Mouse (Mus musculus): ENCODE measurements around the gene Usp53. TPM values are rescaled to one million over a fixed set of nuclear protein-coding genes. Genes with fewer than 3 reads are reported as not detected.

Usp53 gene
- polyA plus RNA-seq, 1 experiment from 2014 or later: 7.5 TPM

DNA sequence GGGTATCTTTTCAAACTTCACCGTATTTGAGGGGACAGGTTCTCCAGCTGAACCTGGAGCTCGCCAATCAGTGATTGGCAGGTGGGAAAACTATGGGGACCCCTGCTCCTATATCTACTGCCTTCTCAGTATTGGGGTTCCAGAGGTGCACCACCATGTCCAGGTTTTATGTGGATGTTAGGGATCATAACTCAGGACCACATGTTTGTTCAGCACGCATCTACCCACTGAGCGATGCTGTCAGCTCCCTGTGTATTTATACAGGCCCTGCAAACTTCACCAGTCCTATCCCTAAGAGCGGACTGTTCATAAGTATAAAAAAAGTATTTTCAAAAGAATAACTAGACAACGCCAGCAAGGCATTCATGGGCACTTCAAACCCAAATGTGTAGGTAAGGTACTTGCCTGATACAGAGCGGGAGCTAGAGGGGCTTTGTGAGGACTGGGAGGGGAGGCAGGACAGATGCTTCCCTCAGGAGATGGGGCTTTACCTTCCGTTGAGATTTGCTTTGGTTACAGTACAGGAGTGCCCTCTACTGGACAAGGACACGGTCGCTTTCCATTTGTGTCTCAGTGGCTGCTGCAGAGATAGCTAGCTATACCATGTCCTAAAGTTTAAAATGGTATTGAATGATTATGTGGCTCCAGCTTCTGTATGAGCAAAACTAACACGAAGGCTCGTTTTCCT lies 80.4 kb downstream of the Usp53 start:
- Histone ChIP-seq H3K36me3 (replicated peaks) (no peaks in the 10 kb centered on the region), H3K27me3 (replicated peaks; ENCODE audit: low read depth, poor library complexity, severe bottlenecking) (no peaks in the 10 kb centered on the region), H3K27ac (replicated peaks) (no peak overlapping the region), H3K4me1 (no peaks in the 10 kb centered on the region), H3K4me3 (no peak overlapping the region), H3K9me3 (no peaks in the 10 kb centered on the region)
- 44% methylated on average over 12 of the region's 12 CpGs for WGBS
- peak; percentile 66 for DNase-seq (ENCODE audit: low spot score)

DNA sequence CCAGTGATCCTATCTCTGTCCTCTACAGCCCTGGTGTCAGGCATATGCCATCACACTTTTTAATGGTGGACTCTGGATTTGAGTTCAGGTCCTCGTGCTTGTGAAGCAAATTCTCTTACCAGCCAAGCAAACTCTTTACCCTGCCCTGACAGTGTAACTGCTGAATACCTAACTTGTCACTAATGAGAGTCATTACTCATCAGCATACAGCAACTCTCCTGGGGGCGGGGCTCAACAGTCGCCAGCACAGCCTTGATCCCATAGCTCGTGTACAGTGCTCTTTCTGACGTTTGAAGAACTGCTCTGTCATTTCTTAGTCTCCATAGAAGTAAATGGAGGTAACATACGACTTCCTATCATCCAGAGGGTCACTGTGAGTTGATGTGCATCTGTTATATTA lies 86.1 kb downstream of the Usp53 start:
- Histone ChIP-seq H3K4me1 (no peaks in the 10 kb centered on the region), H3K27ac (replicated peaks) (no peak overlapping the region), H3K27me3 (replicated peaks; ENCODE audit: low read depth, poor library complexity, severe bottlenecking) (no peaks in the 10 kb centered on the region), H3K4me3 (no peak overlapping the region), H3K9me3 (no peaks in the 10 kb centered on the region), H3K36me3 (replicated peaks) (no peaks in the 10 kb centered on the region)
- no peak for DNase-seq (ENCODE audit: low spot score)
- 65% methylated on average over 6 of the region's 6 CpGs for WGBS

DNA sequence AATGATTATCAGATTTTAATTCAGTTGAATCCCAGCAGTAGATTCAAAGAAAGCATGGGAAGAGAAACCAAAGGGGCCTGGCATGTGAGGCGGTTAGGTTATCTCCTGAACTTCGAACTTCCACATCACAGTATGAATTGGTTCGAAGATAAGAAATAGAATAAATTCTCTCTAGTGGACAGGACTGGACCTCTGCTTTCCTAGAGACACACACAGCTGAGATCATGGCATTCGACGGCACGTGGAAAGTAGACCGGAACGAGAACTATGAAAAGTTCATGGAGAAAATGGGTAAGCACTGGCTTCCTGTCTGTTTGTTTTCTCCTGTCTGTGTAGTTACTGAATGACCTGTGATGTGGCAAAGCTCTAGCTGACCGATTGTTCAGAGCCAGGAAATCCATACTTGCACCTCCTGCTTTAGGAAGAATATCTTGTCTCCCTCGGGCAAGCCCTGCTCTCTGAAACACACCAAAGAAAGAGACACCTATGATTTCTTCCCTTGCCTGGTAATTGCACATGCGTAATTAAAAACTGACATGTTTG lies 89.0 kb downstream of the Usp53 start:
- no peaks in the 10 kb centered on the region for H3K9me3 ChIP-seq
- H3K27ac ChIP-seq (replicated peaks): no peak overlapping the region
- 91% methylated on average over 11 of the region's 11 CpGs for WGBS
- no peak for DNase-seq (ENCODE audit: low spot score)
- H3K4me1 ChIP-seq: no peaks in the 10 kb centered on the region
- no peaks in the 10 kb centered on the region for H3K27me3 ChIP-seq (replicated peaks; ENCODE audit: low read depth, poor library complexity, severe bottlenecking)
- H3K36me3 ChIP-seq (replicated peaks): no peaks in the 10 kb centered on the region
- H3K4me3 ChIP-seq: no peak overlapping the region

DNA sequence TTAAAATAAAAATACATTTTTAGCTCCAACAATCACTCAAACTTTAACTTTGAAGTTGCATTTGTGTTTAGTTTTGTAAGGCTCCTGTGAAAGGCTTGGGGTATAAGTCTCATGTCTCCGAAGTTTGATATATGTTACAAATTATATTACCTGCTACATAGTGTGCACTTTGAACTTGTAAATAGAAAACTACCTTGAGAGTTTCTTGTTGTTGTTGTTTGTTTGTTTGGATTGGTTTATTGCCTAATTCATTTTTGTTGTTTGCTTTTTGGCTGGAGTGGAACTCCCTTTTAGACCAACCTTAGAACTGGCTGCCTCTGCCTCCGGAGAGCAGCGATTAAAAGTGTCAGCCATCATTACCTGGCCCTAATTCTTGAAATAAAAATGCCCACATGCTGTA lies 89.5 kb downstream of the Usp53 start, which contains the start of gene Fabp2:
TSS of gene Fabp2 (plus strand) at position 301 of the 400 bp plus-strand sequence.
- Histone ChIP-seq H3K4me3 (no peak within 1 kb of the TSS), H3K27ac (replicated peaks) (no peak within 1 kb of the TSS), H3K4me1 (no peaks in the 10 kb centered on the region), H3K9me3 (no peaks in the 10 kb centered on the region), H3K36me3 (replicated peaks) (no peaks in the 10 kb centered on the region), H3K27me3 (replicated peaks; ENCODE audit: low read depth, poor library complexity, severe bottlenecking) (no peaks in the 10 kb centered on the region)
- 94% methylated on average over 3 of the region's 3 CpGs for WGBS
- DNase-seq (ENCODE audit: low spot score): no peak

DNA sequence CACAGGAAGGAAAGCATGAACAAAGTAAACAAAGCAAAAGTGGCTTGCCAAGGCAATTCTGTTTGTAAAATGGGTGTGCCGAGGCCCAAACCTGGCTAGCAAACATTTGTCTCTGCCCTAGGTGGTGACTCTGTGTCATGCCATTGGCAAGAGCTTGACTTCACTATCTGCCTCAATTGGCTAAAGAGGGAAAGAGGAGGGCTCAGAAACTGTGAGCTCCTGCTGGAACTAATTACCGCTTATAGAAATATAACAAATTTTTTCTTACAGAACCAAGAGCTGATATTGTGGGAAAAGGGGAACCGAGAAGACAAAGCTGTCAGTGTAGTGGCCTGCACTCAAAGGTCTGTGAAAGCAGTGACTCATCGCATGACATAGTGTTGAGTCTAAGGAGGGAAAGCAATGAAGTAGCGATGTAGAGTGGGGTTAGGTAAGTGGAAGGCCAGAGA lies 95.9 kb downstream of the Usp53 start:
- Histone ChIP-seq H3K36me3 (replicated peaks) (no peaks in the 10 kb centered on the region), H3K27ac (replicated peaks) (no peak overlapping the region), H3K27me3 (replicated peaks; ENCODE audit: low read depth, poor library complexity, severe bottlenecking) (no peaks in the 10 kb centered on the region), H3K9me3 (no peaks in the 10 kb centered on the region), H3K4me1 (no peaks in the 10 kb centered on the region), H3K4me3 (no peak overlapping the region)
- no peak for DNase-seq (ENCODE audit: low spot score)
- WGBS: 88% methylated on average over 5 of the region's 5 CpGs

DNA sequence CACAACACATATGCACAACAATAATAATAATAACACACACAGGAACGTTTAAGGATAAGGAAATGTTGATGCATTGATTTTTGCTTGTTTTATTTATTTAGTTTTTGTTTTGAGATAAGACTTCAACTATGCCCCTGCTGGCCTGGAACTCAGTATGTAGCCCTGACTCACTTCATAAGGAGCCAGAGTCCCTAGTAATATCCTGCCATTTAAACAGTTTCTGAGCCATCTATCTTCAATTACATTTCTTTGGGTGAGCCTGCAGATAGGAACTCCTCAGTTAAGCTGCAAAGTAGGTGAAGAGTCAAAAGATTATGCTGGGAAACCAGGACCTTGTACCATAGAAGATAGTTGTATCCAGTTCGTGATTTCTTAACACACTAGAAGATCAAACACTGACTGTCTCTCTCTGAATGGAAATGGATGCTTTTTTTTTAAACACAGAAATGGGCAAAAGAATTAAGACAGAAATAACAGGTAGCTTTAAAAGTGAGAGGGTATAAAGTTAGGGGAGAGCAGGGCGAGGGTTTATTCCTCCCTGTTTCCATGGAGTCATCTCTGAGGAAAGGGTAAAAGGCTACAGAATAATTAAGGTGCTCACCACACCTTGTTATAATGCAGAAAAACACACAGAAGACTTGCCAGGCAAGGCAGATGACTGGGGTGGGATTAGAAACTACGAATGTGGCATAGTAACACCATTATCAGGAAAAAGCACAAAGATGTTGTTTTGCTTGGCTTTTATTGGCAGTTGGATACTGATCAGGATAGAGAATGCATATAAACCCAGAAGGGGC lies 96.6 kb downstream of the Usp53 start:
- H3K27ac ChIP-seq (replicated peaks): no peak overlapping the region
- H3K9me3 ChIP-seq: no peaks in the 10 kb centered on the region
- WGBS: 79% methylated on average over 4 of the region's 4 CpGs
- no peaks in the 10 kb centered on the region for H3K4me1 ChIP-seq
- no peak overlapping the region for H3K4me3 ChIP-seq
- DNase-seq (ENCODE audit: low spot score): no peak
- H3K36me3 ChIP-seq (replicated peaks): no peaks in the 10 kb centered on the region
- H3K27me3 ChIP-seq (replicated peaks; ENCODE audit: low read depth, poor library complexity, severe bottlenecking): no peaks in the 10 kb centered on the region

Small RNA genes lying within 50 kb of the gene (microRNA-seq; reads per million reads assigned to microRNA genes)
- gene Gm22066: not detected

Other genes starting within 250 kb of the Usp53 start
- not detected in 2 replicates for gene Fabp2, start 89.4 kb downstream of the Usp53 start, polyA plus RNA-seq (2016; fragmentation: Nextera tagmentation; extraction: Ambion mirVana)
- not detected in 2 replicates for gene Gm10959, start 65.2 kb downstream of the Usp53 start, polyA plus RNA-seq (2016; fragmentation: Nextera tagmentation; extraction: Ambion mirVana)
- gene 1810037I17Rik, start 60.3 kb downstream of the Usp53 start, polyA plus RNA-seq (2016; fragmentation: Nextera tagmentation; extraction: Ambion mirVana): 73.8 and 78.3 TPM in 2 replicates
- not detected in 2 replicates for gene Myoz2, start 50.5 kb upstream of the Usp53 start, polyA plus RNA-seq (2016; fragmentation: Nextera tagmentation; extraction: Ambion mirVana)

All from embryonic facial prominence, embryonic 10.5 days (tissue).